Mouse (Mus musculus): ENCODE measurements at regions not wholly inside any gene's neighbourhood (a gene's known extent, or its start where the extent isn't known, plus 50 kb on each side); places are given as distances from the start of the nearest gene placed in this dataset.

- no peak for DNase-seq (ENCODE audit: low read depth, low spot score)
Observed at GRCm38 (mm10) chr5:55885658-55886312, 1832.0 kb upstream of the Pcdh7 start.

GRCm38 (mm10) chr5:55891729-55892308 is 1825.9 kb upstream of the Pcdh7 start:
- no peak for DNase-seq (ENCODE audit: low read depth, low spot score)

GRCm38 (mm10) chr5:55941494-55941893 is 1776.3 kb upstream of the Pcdh7 start:
- DNase-seq (ENCODE audit: low read depth, low spot score) = no peak

GRCm38 (mm10) chr5:55976505-55976904 is 1741.3 kb upstream of the Pcdh7 start:
- DNase-seq (ENCODE audit: low read depth, low spot score) = no peak

GRCm38 (mm10) chr5:56007861-56008260 is 1709.9 kb upstream of the Pcdh7 start:
- DNase-seq (ENCODE audit: low read depth, low spot score) = peak; percentile 63

- DNase-seq (ENCODE audit: low read depth, low spot score) = no peak
Observed at GRCm38 (mm10) chr5:56020463-56020862, 1697.3 kb upstream of the Pcdh7 start.

Measured in R1 (cell line).